Mouse (Mus musculus) embryo, embryonic 11.5 days (tissue): Measurements from ENCODE around the gene Ryr2.
A peak's percentile ranks its signal among the peaks of the same experiment; 100 is the strongest.
"Not testable (repeated sequence)": the region's sequence is repeated elsewhere in the genome, so short reads cannot be mapped to it uniquely, and the experiment has no call there.

Experiments used
- DNase-seq: peaks from one replicate; pipeline ENCODE4 v3.0.0-alpha.2; 2012; ENCODE audit warnings: low read depth, low spot score

The Ryr2 gene

GRCm38 (mm10) chr13:11549136-11549535 is 557.6 kb downstream of the Ryr2 start:
- DNase-seq, result not testable (repeated sequence)

GRCm38 (mm10) chr13:11545841-11546240 is 560.9 kb downstream of the Ryr2 start:
- DNase-seq, result peak; percentile 39

GRCm38 (mm10) chr13:11542546-11542945 is 564.2 kb downstream of the Ryr2 start:
- DNase-seq, result no peak

- DNase-seq, result no peak
These were observed 569.9 kb downstream of the Ryr2 start for GRCm38 (mm10) chr13:11536851-11537250.

GRCm38 (mm10) chr13:11535874-11536273 is 570.9 kb downstream of the Ryr2 start:
- no peak for DNase-seq

- DNase-seq, result no peak
These were observed 573.5 kb downstream of the Ryr2 start for GRCm38 (mm10) chr13:11533265-11533664.

GRCm38 (mm10) chr13:11532014-11532890 is 574.5 kb downstream of the Ryr2 start:
- no peak for DNase-seq

- no peak for DNase-seq
These were observed 583.1 kb downstream of the Ryr2 start for GRCm38 (mm10) chr13:11523612-11524011.

- no peak for DNase-seq
These were observed 586.0 kb downstream of the Ryr2 start for GRCm38 (mm10) chr13:11520765-11521164.

- DNase-seq, result no peak
These were observed 595.1 kb downstream of the Ryr2 start for GRCm38 (mm10) chr13:11511540-11512177.
